Mouse (Mus musculus): ENCODE measurements around the gene Mical2. TPM values are rescaled to one million over a fixed set of nuclear protein-coding genes. Genes with fewer than 3 reads are reported as not detected.

Gene Mical2
- total RNA-seq, 1 experiment from 2014 or later: 0.70 TPM

- ATAC-seq (ENCODE audit: extremely low read depth, insufficient number of reproducible peaks, low FRiP score, poor library complexity, severe bottlenecking): no peak
Observed at GRCm38 (mm10) chr7:112298871-112299422, 73.3 kb downstream of the Mical2 start.

- no peak for ATAC-seq (ENCODE audit: extremely low read depth, insufficient number of reproducible peaks, low FRiP score, poor library complexity, severe bottlenecking)
Observed at GRCm38 (mm10) chr7:112299521-112300096, 74.0 kb downstream of the Mical2 start.

- no peak for ATAC-seq (ENCODE audit: extremely low read depth, insufficient number of reproducible peaks, low FRiP score, poor library complexity, severe bottlenecking)
Observed at GRCm38 (mm10) chr7:112300141-112300540, 74.5 kb downstream of the Mical2 start.

- ATAC-seq (ENCODE audit: extremely low read depth, insufficient number of reproducible peaks, low FRiP score, poor library complexity, severe bottlenecking): no peak
Observed at GRCm38 (mm10) chr7:112301052-112301451, 75.4 kb downstream of the Mical2 start.

- no peak for ATAC-seq (ENCODE audit: extremely low read depth, insufficient number of reproducible peaks, low FRiP score, poor library complexity, severe bottlenecking)
Observed at GRCm38 (mm10) chr7:112304382-112304781, 78.7 kb downstream of the Mical2 start.

- no peak for ATAC-seq (ENCODE audit: extremely low read depth, insufficient number of reproducible peaks, low FRiP score, poor library complexity, severe bottlenecking)
Observed at GRCm38 (mm10) chr7:112309289-112310016, 83.8 kb downstream of the Mical2 start.

- no peak for ATAC-seq (ENCODE audit: extremely low read depth, insufficient number of reproducible peaks, low FRiP score, poor library complexity, severe bottlenecking)
Observed at GRCm38 (mm10) chr7:112310017-112310360, 84.3 kb downstream of the Mical2 start.

GRCm38 (mm10) chr7:112313211-112313610, 87.6 kb downstream of the Mical2 start:
- no peak for ATAC-seq (ENCODE audit: extremely low read depth, insufficient number of reproducible peaks, low FRiP score, poor library complexity, severe bottlenecking)

- no peak for ATAC-seq (ENCODE audit: extremely low read depth, insufficient number of reproducible peaks, low FRiP score, poor library complexity, severe bottlenecking)
Observed at GRCm38 (mm10) chr7:112313670-112314069, 88.0 kb downstream of the Mical2 start.

- no peak for ATAC-seq (ENCODE audit: extremely low read depth, insufficient number of reproducible peaks, low FRiP score, poor library complexity, severe bottlenecking)
Observed at GRCm38 (mm10) chr7:112316239-112316638, 90.6 kb downstream of the Mical2 start.

GRCm38 (mm10) chr7:112317491-112317890, 91.8 kb downstream of the Mical2 start:
- no peak for ATAC-seq (ENCODE audit: extremely low read depth, insufficient number of reproducible peaks, low FRiP score, poor library complexity, severe bottlenecking)

- no peak for ATAC-seq (ENCODE audit: extremely low read depth, insufficient number of reproducible peaks, low FRiP score, poor library complexity, severe bottlenecking)
Observed at GRCm38 (mm10) chr7:112318306-112318705, 92.7 kb downstream of the Mical2 start.

GRCm38 (mm10) chr7:112319419-112319818, 93.8 kb downstream of the Mical2 start:
- ATAC-seq (ENCODE audit: extremely low read depth, insufficient number of reproducible peaks, low FRiP score, poor library complexity, severe bottlenecking): no peak

GRCm38 (mm10) chr7:112320052-112320730, 94.5 kb downstream of the Mical2 start:
- no peak for ATAC-seq (ENCODE audit: extremely low read depth, insufficient number of reproducible peaks, low FRiP score, poor library complexity, severe bottlenecking)

GRCm38 (mm10) chr7:112321798-112322794, 96.4 kb downstream of the Mical2 start:
- ATAC-seq (ENCODE audit: extremely low read depth, insufficient number of reproducible peaks, low FRiP score, poor library complexity, severe bottlenecking): peak; percentile 36; the same call in 1 of the 2 replicates

GRCm38 (mm10) chr7:112324577-112324976, 98.9 kb downstream of the Mical2 start:
- no peak for ATAC-seq (ENCODE audit: extremely low read depth, insufficient number of reproducible peaks, low FRiP score, poor library complexity, severe bottlenecking)

GRCm38 (mm10) chr7:112326852-112327251, 101.2 kb downstream of the Mical2 start:
- ATAC-seq (ENCODE audit: extremely low read depth, insufficient number of reproducible peaks, low FRiP score, poor library complexity, severe bottlenecking): no peak

GRCm38 (mm10) chr7:112328969-112329368, 103.3 kb downstream of the Mical2 start:
- no peak for ATAC-seq (ENCODE audit: extremely low read depth, insufficient number of reproducible peaks, low FRiP score, poor library complexity, severe bottlenecking)

GRCm38 (mm10) chr7:112329496-112329895, 103.8 kb downstream of the Mical2 start:
- no peak for ATAC-seq (ENCODE audit: extremely low read depth, insufficient number of reproducible peaks, low FRiP score, poor library complexity, severe bottlenecking)
